Mouse (Mus musculus): ENCODE measurements around the gene Zfp423. TPM values are rescaled to one million over a fixed set of nuclear protein-coding genes. Genes with fewer than 3 reads are reported as not detected.

The Zfp423 gene
- not detected in 3 replicates for total RNA-seq (2017)

DNA sequence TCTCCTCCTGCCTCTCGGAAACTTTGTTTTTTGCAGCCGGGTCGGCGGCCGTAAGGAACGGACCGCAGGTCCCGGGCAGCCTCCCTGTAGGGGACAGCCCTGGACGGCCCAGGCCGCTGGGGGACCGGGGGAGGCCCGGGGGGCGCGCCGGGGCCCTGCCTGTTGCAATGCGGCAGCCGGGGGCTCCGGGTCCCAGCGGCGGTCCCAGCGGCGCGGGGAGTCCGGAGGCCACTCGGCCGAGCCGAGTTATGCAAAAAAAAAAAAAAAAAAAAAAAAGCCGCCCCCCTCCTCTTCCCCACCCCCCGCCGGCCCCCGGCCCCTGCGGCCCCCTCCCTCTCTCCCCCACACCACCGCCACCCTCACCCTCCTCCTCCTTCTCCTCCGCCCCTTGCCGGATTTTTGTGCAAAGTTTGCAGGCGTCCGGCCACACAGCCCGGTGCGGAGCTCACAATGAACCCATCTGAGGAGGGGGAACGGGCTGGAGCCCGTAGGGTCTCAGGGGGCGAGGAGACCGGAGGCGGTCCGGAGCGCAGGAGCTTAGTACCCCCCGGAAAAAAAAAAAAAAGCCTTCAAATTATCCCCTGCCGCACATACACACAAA lies at the start of gene Zfp423:
Zfp423 (minus strand) TSS at position 276 of the 601 bp plus-strand sequence.
- no peak for ATAC-seq (replicated peaks; ENCODE audit: insufficient number of reproducible peaks, low FRiP score, low TSS enrichment, poor library complexity, severe bottlenecking)

DNA sequence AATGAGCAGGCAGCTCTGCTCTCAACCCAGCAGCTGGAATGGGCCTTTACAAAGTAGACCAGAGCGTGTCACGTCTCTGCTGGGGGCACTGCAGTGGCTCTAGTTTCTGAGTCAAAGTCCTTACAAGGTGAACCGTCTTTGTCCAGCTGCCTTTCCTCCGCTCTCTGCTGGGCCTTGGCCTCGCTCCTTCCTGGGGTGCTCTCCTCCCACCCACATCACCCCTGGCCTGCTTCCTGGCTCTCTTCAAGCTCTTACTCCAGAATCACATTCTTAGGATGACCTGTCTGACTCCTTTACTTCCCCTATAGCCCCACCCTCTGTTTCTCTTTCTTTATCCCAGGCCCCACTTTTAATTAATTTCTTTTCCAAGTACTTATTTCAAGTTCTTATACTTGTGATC lies 47.4 kb upstream of the Zfp423 start:
- no peak for ATAC-seq (replicated peaks; ENCODE audit: insufficient number of reproducible peaks, low FRiP score, low TSS enrichment, poor library complexity, severe bottlenecking)

- ATAC-seq (replicated peaks; ENCODE audit: insufficient number of reproducible peaks, low FRiP score, low TSS enrichment, poor library complexity, severe bottlenecking), result no peak
Measured at GRCm38 (mm10) chr8:87984778-87985177, 25.4 kb upstream of the Zfp423 start.

- ATAC-seq (replicated peaks; ENCODE audit: insufficient number of reproducible peaks, low FRiP score, low TSS enrichment, poor library complexity, severe bottlenecking), result no peak
Measured at GRCm38 (mm10) chr8:87984032-87984431, 24.6 kb upstream of the Zfp423 start.

- no peak for ATAC-seq (replicated peaks; ENCODE audit: insufficient number of reproducible peaks, low FRiP score, low TSS enrichment, poor library complexity, severe bottlenecking)
Measured at GRCm38 (mm10) chr8:87982936-87983335, 23.5 kb upstream of the Zfp423 start.

DNA sequence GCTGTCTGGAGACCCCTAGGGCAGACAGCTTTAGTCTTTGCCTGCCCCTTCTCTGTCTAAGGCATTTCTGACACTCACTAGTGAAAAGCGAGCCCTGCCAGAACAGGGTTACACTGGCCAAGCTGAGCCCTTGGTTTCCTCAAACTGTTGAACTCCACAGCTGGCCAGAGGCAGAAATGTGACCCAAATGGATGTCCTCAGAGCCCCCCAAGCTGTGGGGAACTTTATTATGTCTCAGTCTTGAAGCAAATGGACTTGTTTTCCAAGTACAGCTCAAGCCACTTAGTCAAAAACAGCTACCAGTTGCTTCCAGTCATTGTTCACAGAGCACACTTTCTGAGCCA lies 16.0 kb upstream of the Zfp423 start:
- ATAC-seq (replicated peaks; ENCODE audit: insufficient number of reproducible peaks, low FRiP score, low TSS enrichment, poor library complexity, severe bottlenecking), result no peak

DNA sequence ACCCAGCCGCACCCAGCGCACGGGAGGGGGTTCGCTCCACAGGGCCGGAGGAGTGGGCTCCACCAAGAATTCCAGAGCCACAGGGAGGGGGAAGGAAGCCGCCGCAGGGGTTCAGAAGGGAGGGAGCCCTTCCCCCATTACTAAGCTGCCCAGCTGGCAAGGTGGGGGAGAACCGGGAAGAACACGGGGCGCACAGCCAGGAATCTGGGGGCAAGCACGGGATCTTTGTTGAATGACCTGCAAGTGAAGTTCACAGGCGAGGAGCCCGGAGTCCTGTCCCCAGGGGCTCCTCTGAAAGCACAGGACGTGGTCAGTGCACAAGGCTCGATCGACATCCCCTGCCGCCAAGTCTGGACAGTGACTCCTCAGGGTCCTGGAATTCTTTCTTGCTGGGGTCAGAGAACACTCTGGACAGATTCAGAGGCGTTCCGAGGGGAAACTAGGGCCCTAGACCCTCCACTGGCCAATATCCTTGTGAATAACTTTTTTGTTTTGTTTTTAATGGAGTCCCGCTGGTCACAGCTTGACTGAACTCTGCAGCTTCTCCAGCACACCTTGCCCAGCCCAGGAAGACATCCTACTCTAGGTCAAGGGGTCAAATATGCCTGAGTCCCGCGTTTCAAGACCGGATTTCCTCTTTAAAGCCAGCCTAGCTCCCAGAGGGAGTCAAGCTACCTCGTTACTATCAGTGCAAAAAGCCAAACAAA lies 15.5 kb upstream of the Zfp423 start:
- ATAC-seq (replicated peaks; ENCODE audit: insufficient number of reproducible peaks, low FRiP score, low TSS enrichment, poor library complexity, severe bottlenecking), result no peak

DNA sequence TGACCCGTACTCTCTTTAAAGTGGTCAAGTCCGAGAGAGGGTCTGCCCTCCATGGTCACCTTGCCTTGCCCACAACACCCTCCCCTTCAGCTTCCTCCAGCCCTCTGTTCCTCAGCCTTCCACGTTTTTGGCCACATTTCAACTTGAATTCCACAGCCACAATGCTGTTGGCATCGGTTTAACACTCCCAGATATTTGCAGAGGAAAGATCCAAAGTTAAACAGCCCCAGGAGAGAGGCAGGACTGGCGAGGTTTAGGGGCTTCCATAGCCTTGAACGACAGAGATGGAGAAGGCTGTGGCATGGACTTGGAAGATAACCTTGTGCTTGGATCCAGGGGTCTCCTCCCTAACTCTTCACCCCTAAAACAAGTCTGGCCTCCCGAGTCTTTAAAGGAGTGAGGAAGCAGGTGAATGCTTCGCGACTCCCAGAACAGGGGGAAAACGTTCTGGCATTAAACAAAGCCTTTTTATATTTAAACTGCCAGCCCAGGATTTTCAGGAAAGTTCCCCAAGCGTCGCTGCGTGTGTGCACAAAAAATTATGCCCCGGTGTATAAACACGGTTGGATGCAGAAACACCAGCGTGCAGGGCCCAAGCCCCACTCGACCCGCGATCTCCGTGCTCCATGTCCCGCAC lies 14.8 kb upstream of the Zfp423 start:
- ATAC-seq (replicated peaks; ENCODE audit: insufficient number of reproducible peaks, low FRiP score, low TSS enrichment, poor library complexity, severe bottlenecking), result no peak

DNA sequence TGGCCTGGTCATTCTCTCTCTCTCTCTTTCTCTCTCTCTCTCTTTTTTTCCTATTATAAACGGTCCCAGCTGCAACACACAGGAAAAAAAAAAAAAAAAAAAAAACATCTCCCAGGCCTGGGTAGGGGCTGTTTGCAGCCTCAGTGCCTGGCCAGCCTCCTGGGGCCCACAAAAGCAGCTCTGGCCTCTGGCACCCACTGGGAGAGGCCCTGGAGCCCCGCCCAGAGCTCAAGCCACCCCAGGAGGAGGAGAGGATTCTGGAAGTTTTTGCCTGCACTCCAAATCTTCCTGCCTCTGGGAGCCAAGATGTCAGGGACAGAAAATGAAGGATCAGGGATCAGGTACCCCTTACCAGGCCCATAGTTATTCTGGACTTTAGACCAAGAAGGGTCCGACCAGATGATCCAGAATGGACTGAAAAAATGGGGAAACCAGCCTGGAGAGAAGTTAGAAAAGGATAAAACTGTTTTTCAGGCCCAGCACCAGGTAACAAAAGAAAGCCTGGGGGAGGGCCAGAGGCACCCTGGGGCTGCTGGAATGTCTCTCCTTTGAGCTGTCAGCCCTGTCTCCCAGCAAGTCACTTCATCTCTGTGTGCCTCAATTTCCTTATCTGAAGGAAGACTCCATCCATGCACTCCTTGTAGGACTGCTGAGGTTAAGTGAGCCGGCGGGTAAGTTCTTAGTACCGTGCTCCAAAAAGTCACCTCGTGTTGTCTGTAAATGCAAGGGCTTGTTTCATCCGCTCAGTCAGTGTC lies 8.6 kb upstream of the Zfp423 start:
- no peak for ATAC-seq (replicated peaks; ENCODE audit: insufficient number of reproducible peaks, low FRiP score, low TSS enrichment, poor library complexity, severe bottlenecking)

GRCm38 (mm10) chr8:87967057-87967820 lies 7.8 kb upstream of the Zfp423 start:
- ATAC-seq (replicated peaks; ENCODE audit: insufficient number of reproducible peaks, low FRiP score, low TSS enrichment, poor library complexity, severe bottlenecking), result no peak

DNA sequence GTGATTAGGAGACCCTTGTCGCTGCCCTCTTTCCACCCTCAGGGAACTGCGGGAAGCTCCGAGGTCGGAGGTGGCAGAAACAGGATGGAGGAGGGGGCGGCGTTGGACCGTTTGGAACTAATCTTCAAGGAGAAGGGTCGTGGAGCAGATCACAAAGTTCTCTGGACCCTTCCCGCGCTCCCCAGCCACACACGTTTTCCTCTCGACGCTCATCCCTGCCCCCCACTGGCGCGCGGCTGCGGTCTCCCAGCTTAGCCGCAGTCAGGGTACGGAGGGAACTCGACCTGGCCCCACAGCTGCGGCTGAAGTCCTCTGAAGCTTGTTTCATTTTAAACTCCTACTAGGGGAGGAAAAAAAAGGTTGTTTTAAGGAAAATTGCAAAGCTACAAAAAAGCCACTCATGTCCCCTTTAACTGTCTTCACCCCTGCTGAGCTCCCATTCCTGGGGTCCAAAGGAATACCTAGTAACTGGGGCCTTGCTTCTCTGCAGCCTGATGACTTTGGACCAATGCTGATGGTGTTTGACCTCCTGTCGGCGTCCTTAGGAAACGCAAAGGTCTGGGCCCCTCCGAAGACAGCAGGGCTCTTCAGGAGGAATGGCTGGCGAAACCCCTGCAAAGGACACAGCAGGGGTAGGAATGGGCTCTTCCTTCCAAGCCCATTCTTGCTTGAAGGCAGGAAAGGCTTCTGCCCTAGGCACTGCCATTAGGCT lies 3.3 kb upstream of the Zfp423 start:
- ATAC-seq (replicated peaks; ENCODE audit: insufficient number of reproducible peaks, low FRiP score, low TSS enrichment, poor library complexity, severe bottlenecking), result no peak

- no peak for ATAC-seq (replicated peaks; ENCODE audit: insufficient number of reproducible peaks, low FRiP score, low TSS enrichment, poor library complexity, severe bottlenecking)
Measured at GRCm38 (mm10) chr8:87961680-87962513, 2.5 kb upstream of the Zfp423 start.

DNA sequence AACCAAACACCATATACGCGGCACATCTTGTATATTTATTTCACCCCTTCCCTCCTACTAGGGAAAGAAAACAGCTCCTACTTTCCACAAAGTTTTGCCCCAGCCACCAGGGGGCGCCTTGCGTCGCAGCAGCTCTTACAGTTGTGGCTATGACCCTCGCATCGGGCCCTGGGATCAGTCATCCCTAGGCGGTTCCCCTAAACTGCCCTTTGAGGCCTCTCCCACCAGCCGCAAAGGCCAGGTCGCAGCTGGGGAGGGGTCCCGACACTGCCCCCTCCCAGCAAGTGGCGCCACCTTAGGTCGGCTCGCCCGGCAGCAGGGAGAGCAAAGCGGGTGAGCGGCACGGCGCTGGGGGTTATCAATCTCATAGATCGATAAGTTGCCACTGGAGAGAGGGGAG lies 1.7 kb upstream of the Zfp423 start:
- ATAC-seq (replicated peaks; ENCODE audit: insufficient number of reproducible peaks, low FRiP score, low TSS enrichment, poor library complexity, severe bottlenecking), result no peak

DNA sequence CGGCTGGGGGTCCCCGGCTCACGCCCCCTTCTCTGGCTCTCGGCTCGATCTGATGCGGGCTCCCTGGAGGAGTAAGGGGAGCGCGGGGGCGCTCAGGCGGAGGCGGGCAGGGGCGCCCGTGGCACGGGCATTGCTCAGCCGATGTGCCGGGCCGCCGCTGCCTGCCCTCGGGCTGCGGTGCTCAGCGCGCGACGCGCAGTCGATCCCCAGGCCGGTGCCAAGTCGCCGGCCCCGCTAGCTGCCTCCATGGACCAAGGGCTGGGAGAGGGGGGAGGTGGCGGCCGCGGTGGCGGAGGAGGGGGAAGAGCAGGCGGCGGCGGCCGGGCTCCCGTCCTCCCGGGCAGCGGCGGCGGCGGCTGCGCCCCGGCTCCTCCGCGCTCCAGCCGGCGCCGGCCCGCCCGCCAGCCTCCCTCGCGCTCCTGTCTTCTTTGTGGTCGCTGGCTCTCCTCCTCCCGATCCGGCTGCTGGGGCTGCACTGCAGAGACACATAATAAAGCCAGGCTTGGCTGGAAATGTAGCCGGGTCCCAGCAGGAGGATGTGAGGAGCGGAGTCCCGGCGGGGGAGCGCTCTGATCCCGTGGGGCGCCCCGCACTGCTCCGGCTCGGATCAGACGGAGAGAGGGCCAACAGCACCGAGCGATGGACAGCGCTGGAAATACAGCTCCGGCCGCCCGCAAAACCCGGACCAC lies 810 bp upstream of the Zfp423 start:
- no peak for ATAC-seq (replicated peaks; ENCODE audit: insufficient number of reproducible peaks, low FRiP score, low TSS enrichment, poor library complexity, severe bottlenecking)

GRCm38 (mm10) chr8:87958451-87959319 lies 710 bp downstream of the Zfp423 start:
- no peak for ATAC-seq (replicated peaks; ENCODE audit: insufficient number of reproducible peaks, low FRiP score, low TSS enrichment, poor library complexity, severe bottlenecking)

DNA sequence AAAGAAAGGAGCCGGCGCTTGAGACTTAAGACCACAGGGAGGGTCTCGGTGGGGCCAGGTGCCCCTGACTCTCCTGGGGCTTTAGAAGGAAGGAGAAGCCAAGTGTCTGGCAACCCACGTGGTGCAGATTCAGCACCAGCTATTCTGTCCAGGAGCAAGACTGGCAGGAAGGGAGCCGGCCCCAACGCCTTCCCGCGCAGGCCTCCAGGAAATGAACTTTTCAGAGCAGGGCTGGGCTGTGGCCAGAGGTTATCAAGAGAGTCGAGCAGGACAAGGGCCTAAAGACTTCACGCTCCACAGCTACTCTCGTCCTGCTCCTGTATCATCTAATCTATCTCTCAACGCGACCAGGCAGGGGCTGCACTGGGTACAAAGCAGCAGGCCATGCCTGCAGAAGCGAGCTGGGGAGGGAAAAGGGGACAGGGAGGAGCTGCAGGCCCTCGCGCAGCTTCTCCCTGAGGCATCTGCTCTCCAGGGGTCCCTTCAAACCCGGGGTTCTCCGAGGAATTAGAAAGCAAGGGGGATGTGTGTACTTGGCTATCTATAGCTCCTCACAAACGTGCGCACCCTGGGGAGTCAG lies 1.4 kb downstream of the Zfp423 start:
- ATAC-seq (replicated peaks; ENCODE audit: insufficient number of reproducible peaks, low FRiP score, low TSS enrichment, poor library complexity, severe bottlenecking), result no peak
